Mouse (Mus musculus) liver, adult 2 months (tissue): ENCODE data around the gene Txnip. TPM values are rescaled to one million over a fixed set of nuclear protein-coding genes. Genes with fewer than 3 reads are reported as not detected.

Experiments
- DNase-seq: peaks from one replicate; pipeline ENCODE4 v3.0.0-alpha.2; 2011; ENCODE audit warnings: low read depth, low spot score; ENCODE audit errors: extremely low read depth
- H3K27ac ChIP-seq: fragments of 200-500 bp; replicated peaks from 2 replicates; pipeline ENCODE4 v1.5.1; 2012; ENCODE audit warnings: low read depth, mild to moderate bottlenecking, control low read depth, inconsistent platforms, low read length; ENCODE audit not compliant: insufficient read depth
- H3K27me3 ChIP-seq: fragments of 200-500 bp; 2 replicates; pipeline ENCODE4 v1.6.1; 2012; ENCODE audit warnings: mild to moderate bottlenecking, moderate library complexity, low read length, inconsistent platforms; ENCODE audit not compliant: control insufficient read depth, insufficient read depth
- H3K36me3 ChIP-seq: fragments of 200-500 bp; 2 replicates; pipeline ENCODE4 v1.6.1; 2012; ENCODE audit warnings: low read length, inconsistent platforms; ENCODE audit not compliant: control insufficient read depth, insufficient read depth
- H3K4me1 ChIP-seq: fragments of 200-500 bp; 2 replicates; pipeline ENCODE4 v1.6.1; 2011; ENCODE audit warnings: low read length; ENCODE audit not compliant: control insufficient read depth, insufficient read depth
- H3K4me3 ChIP-seq: fragments of 200-500 bp; 2 replicates; pipeline ENCODE4 v1.5.1; 2011; ENCODE audit warnings: low read depth, mild to moderate bottlenecking, control low read depth, low read length, moderate library complexity; ENCODE audit not compliant: insufficient read depth
- H3K79me2 ChIP-seq: fragments of 200-500 bp; 2 replicates; pipeline ENCODE4 v1.6.1; 2012; ENCODE audit warnings: inconsistent platforms, mild to moderate bottlenecking, low read length, moderate library complexity; ENCODE audit not compliant: control insufficient read depth, insufficient read depth
- H3K9ac ChIP-seq: fragments of 200-500 bp; 2 replicates; pipeline ENCODE4 v1.6.1; 2012; ENCODE audit warnings: low read depth, mild to moderate bottlenecking, control low read depth, inconsistent platforms, low read length
- CTCF ChIP-seq: fragments of 200-500 bp; IDR thresholded peaks from 2 replicates; pipeline ENCODE4 v1.5.1; 2011; ENCODE audit warnings: low read depth, low read length, control low read depth
- POLR2A ChIP-seq: fragments of 200-500 bp; IDR thresholded peaks from 2 replicates; pipeline ENCODE4 v1.6.1; 2011; ENCODE audit warnings: low read length, control low read depth; ENCODE audit not compliant: insufficient read depth; ENCODE audit errors: extremely low read depth
- WGBS: fragments of 180-500 bp; shearing (Covaris S2); methylation state at CpG from one replicate; pipeline ENCODE4 v1.1.7; 2018; 5-methylcytosine and 5-hydroxymethylcytosine counted together
- polyA plus RNA-seq: library from polyadenylated mRNA; depleted of rRNA; stranded (reverse); fragments of >200 nt; gene quantifications from 2 replicates; pipeline ENCODE4 v1.2.3, GENCODE M21; 2012
- total RNA-seq: library from RNA; depleted of rRNA; stranded (reverse); fragments of >200 nt; gene quantifications from 2 replicates; pipeline ENCODE4 v1.2.3, GENCODE M21; 2014

Gene Txnip
- total and polyA plus RNA-seq, 2 experiments, result 74.3 to 159 TPM

- H3K9ac ChIP-seq, result peak overlapping the region; percentile 80
Measured at GRCm38 (mm10) chr3:96526013-96526762, 31.6 kb upstream of the Txnip start.

GRCm38 (mm10) chr3:96526864-96527542, 30.8 kb upstream of the Txnip start:
- Histone ChIP-seq H3K27ac (peak overlapping the region; percentile 64), H3K4me3 (peak overlapping the region; percentile 59), H3K4me1 (peaks cover 12% of the 10 kb centered on the region), H3K79me2 (no peaks in the 10 kb centered on the region), H3K36me3 (peaks cover 16% of the 10 kb centered on the region), H3K27me3 (no peaks in the 10 kb centered on the region), H3K9ac (peak overlapping the region; percentile 68)
- DNase-seq, result peak; percentile 61
- no peak for TF ChIP-seq CTCF
- TF ChIP-seq POLR2A, result peak; percentile 42; the same call in 1 of the 2 replicates
- 2% methylated on average over 44 of the region's 44 CpGs for WGBS

More at GRCm38 (mm10) chr3:96526013-96526762, 31.6 kb upstream of the Txnip start:
- no peaks in the 10 kb centered on the region for H3K79me2 ChIP-seq
- H3K36me3 ChIP-seq, result peaks cover 16% of the 10 kb centered on the region
- peaks cover 12% of the 10 kb centered on the region for H3K4me1 ChIP-seq
- peak overlapping the region; percentile 67 for H3K4me3 ChIP-seq
- WGBS, result 19% methylated on average over 11 of the region's 11 CpGs
- TF ChIP-seq CTCF (no peak), POLR2A (0 out of 2 replicates have a peak, but pooled peaks have one; percentile 49)
- DNase-seq, result peak; percentile 90
- peak overlapping the region; percentile 97 for H3K27ac ChIP-seq
- H3K27me3 ChIP-seq, result no peaks in the 10 kb centered on the region

GRCm38 (mm10) chr3:96528506-96528905, 29.3 kb upstream of the Txnip start:
- peak overlapping the region; percentile 58 for H3K27ac ChIP-seq
- WGBS, result 31% methylated on average over 9 of the region's 9 CpGs
- TF ChIP-seq POLR2A, result no peak
- no peak for TF ChIP-seq CTCF
- peak overlapping the region; percentile 1 for H3K9ac ChIP-seq
- no peak overlapping the region for H3K4me3 ChIP-seq
- H3K27me3 ChIP-seq, result no peaks in the 10 kb centered on the region
- peak; percentile 97 for DNase-seq
- H3K79me2 ChIP-seq, result no peaks in the 10 kb centered on the region
- peaks cover 16% of the 10 kb centered on the region for H3K36me3 ChIP-seq
- H3K4me1 ChIP-seq, result peaks cover 12% of the 10 kb centered on the region

- Histone ChIP-seq H3K4me1 (peaks cover 11% of the 10 kb centered on the region), H3K79me2 (no peaks in the 10 kb centered on the region), H3K27me3 (no peaks in the 10 kb centered on the region), H3K36me3 (peaks cover 16% of the 10 kb centered on the region), H3K4me3 (no peak overlapping the region), H3K27ac (no peak overlapping the region), H3K9ac (no peak overlapping the region)
- no peak for DNase-seq
- WGBS, result 26% methylated on average over 7 of the region's 7 CpGs
- TF ChIP-seq CTCF, result peak; percentile 78
- TF ChIP-seq POLR2A, result no peak
Measured at GRCm38 (mm10) chr3:96532050-96532449, 25.7 kb upstream of the Txnip start.

GRCm38 (mm10) chr3:96534300-96534699, 23.5 kb upstream of the Txnip start:
- no peaks in the 10 kb centered on the region for H3K27me3 ChIP-seq
- peak; percentile 14; the same call in 1 of the 2 replicates for TF ChIP-seq CTCF
- no peak for TF ChIP-seq POLR2A
- no peak for DNase-seq
- no peak overlapping the region for H3K9ac ChIP-seq
- no peaks in the 10 kb centered on the region for H3K4me1 ChIP-seq
- H3K27ac ChIP-seq, result no peak overlapping the region
- H3K36me3 ChIP-seq, result peaks cover 3% of the 10 kb centered on the region; the same call in 1 of the 2 replicates
- no peak overlapping the region for H3K4me3 ChIP-seq
- WGBS, result 66% methylated on average over 2 of the region's 2 CpGs
- no peaks in the 10 kb centered on the region for H3K79me2 ChIP-seq
